Mouse (Mus musculus): Measurements from ENCODE around the gene Ncln.

DNA sequence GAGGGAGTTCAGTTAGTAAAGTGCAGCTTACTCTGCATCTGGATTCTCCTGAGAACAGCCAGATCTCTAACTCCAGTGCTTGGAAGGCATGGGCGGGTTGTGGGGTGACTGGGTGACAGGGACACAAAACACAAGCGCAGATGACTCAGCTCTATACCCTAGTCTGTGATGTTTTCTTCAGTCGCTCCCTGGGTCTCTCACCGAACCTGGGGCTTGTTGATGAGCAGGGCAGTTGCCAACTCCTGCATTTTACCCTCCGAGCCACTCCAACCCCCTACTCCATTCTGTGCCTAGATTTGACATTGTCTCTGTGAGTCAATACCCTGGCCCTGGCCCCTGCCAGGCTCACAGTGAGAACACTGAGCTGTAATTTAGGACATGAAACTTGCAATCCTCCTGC is 5.7 kb upstream of the Ncln start:
- TF ChIP-seq CTCF (IDR thresholded peaks at IDR 0.05; ENCODE audit: insufficient read depth, low read length) (no peak), POLR2A (IDR thresholded peaks at IDR 0.05; ENCODE audit: borderline replicate concordance, extremely low read depth, low read depth, low read length) (no peak)

All from lung, adult 2 months (tissue).